In genomic region chr15:5852523-5852922, GRCm38 (mm10) we compare ENCODE assay signal across 27 mouse cellular contexts.
"Had no signal": no experiment of that assay in that cellular context is flagged by ENCODE, and none has a peak within 500 bp of the region (broad histone marks: within the 10 kb centered on the region; RNA-seq: fewer than 3 reads in every experiment).

No protein-coding gene starts in this region.

- DNase-seq: gastrocnemius, adult 2 months; gastrocnemius, postnatal 10 days; gastrocnemius, postnatal 25 days; heart, adult 18-20 months; heart, postnatal 4 days; kidney, adult 18-20 months; kidney, adult 8-10 months; kidney, postnatal 10 days; kidney, postnatal 25 days; kidney, postnatal 4 days; liver; liver, embryonic 13.5 days; liver, postnatal 0 days had no signal

- H3K4me2 ChIP-seq: heart, embryonic 11.5 days; hindbrain, embryonic 12.5 days; hindbrain, embryonic 14.5 days; intestine, embryonic 15.5 days; limb, embryonic 12.5 days; liver, embryonic 11.5 days; liver, embryonic 13.5 days; liver, embryonic 15.5 days had no signal

- H3K27ac ChIP-seq: gastrocnemius, adult 2 months; hindbrain, embryonic 10.5 days; hindbrain, embryonic 12.5 days; hindbrain, embryonic 14.5 days; intestine, embryonic 15.5 days; layer of hippocampus, adult 2 months; left cerebral cortex, adult 2 months; limb, embryonic 10.5 days; limb, embryonic 12.5 days; liver, embryonic 13.5 days; liver, embryonic 15.5 days had no signal

- H3K9ac ChIP-seq: hindbrain, embryonic 12.5 days; hindbrain, embryonic 14.5 days; intestine, embryonic 15.5 days; limb, embryonic 12.5 days; liver, embryonic 13.5 days; liver, embryonic 15.5 days; liver, postnatal 0 days had no signal

- ATAC-seq: hindbrain, embryonic 16.5 days; inflammation-experienced regulatory T-cells, adult 6 months; intestine, embryonic 15.5 days; intestine, postnatal 0 days; liver, postnatal 0 days had no signal

- H3K27me3 ChIP-seq: hindbrain, embryonic 12.5 days; intestine, embryonic 15.5 days; limb, embryonic 12.5 days; liver, embryonic 13.5 days; liver, embryonic 15.5 days had no signal

- H3K9me3 ChIP-seq: hindbrain, embryonic 10.5 days; hindbrain, embryonic 12.5 days; intestine, embryonic 15.5 days; limb, embryonic 10.5 days; limb, embryonic 12.5 days; liver, embryonic 13.5 days; liver, embryonic 15.5 days had no signal

- H3K4me1 ChIP-seq: hindbrain, embryonic 10.5 days; hindbrain, embryonic 12.5 days; intestine, embryonic 15.5 days; limb, embryonic 10.5 days; limb, embryonic 12.5 days; liver, embryonic 13.5 days; liver, embryonic 15.5 days had no signal

- H3K36me3 ChIP-seq: hindbrain, embryonic 10.5 days; hindbrain, embryonic 12.5 days; intestine, embryonic 15.5 days; limb, embryonic 10.5 days; limb, embryonic 12.5 days; liver, embryonic 13.5 days; liver, embryonic 15.5 days had no signal

- H3K4me3 ChIP-seq: gastrocnemius, adult 2 months; hindbrain, embryonic 10.5 days; hindbrain, embryonic 12.5 days; intestine, embryonic 15.5 days; layer of hippocampus, adult 2 months; left cerebral cortex, adult 2 months; limb, embryonic 10.5 days; limb, embryonic 12.5 days; liver, embryonic 13.5 days; liver, embryonic 15.5 days had no signal
